Mouse (Mus musculus): ENCODE measurements around the gene Foxk2. TPM values are rescaled to one million over a fixed set of nuclear protein-coding genes. Genes with fewer than 3 reads are reported as not detected.
"Not testable (repeated sequence)": the region's sequence is repeated elsewhere in the genome, so short reads cannot be mapped to it uniquely, and the experiment has no call there.

The Foxk2 gene
- polyA plus RNA-seq, 1 experiment from 2014 or later = 20.9 TPM

- Histone ChIP-seq H3K36me3 (ENCODE audit: inconsistent target) (peaks cover 35% of the 10 kb centered on the region), H3K27ac (no peak overlapping the region), H3K79me2 (ENCODE audit: inconsistent target) (peaks cover 3% of the 10 kb centered on the region; the same call in 1 of the 2 replicates), H3K4me3 (ENCODE audit: inconsistent target) (no peak overlapping the region)
- WGBS (ENCODE audit: missing documents) = 77% methylated on average over 1 of the region's 1 CpGs
Measured at GRCm38 (mm10) chr11:121326034-121326433, 66.2 kb downstream of the Foxk2 start.

- H3K27ac ChIP-seq = no peak overlapping the region
- 92% methylated on average over 5 of the region's 5 CpGs for WGBS (ENCODE audit: missing documents)
- peaks cover 7% of the 10 kb centered on the region; the same call in 1 of the 2 replicates for H3K79me2 ChIP-seq (ENCODE audit: inconsistent target)
- no peak overlapping the region for H3K4me3 ChIP-seq (ENCODE audit: inconsistent target)
- H3K36me3 ChIP-seq (ENCODE audit: inconsistent target) = peaks cover 40% of the 10 kb centered on the region
Measured at GRCm38 (mm10) chr11:121326681-121327080, 66.9 kb downstream of the Foxk2 start.

GRCm38 (mm10) chr11:121328206-121328605 is 68.4 kb downstream of the Foxk2 start:
- Histone ChIP-seq H3K79me2 (ENCODE audit: inconsistent target) (peaks cover 13% of the 10 kb centered on the region; the same call in 1 of the 2 replicates), H3K4me3 (ENCODE audit: inconsistent target) (no peak overlapping the region), H3K27ac (no peak overlapping the region), H3K36me3 (ENCODE audit: inconsistent target) (peaks cover 50% of the 10 kb centered on the region)
- 96% methylated on average over 9 of the region's 9 CpGs for WGBS (ENCODE audit: missing documents)

GRCm38 (mm10) chr11:121328619-121329018 is 68.8 kb downstream of the Foxk2 start:
- Histone ChIP-seq H3K27ac (no peak overlapping the region), H3K79me2 (ENCODE audit: inconsistent target) (peaks cover 13% of the 10 kb centered on the region; the same call in 1 of the 2 replicates), H3K4me3 (ENCODE audit: inconsistent target) (no peak overlapping the region), H3K36me3 (ENCODE audit: inconsistent target) (peaks cover 54% of the 10 kb centered on the region)

- 91% methylated on average over 3 of the region's 3 CpGs for WGBS (ENCODE audit: missing documents)
- Histone ChIP-seq H3K4me3 (ENCODE audit: inconsistent target) (no peak overlapping the region), H3K36me3 (ENCODE audit: inconsistent target) (peaks cover 79% of the 10 kb centered on the region), H3K27ac (no peak overlapping the region), H3K79me2 (ENCODE audit: inconsistent target) (peaks cover 27% of the 10 kb centered on the region; the same call in 1 of the 2 replicates)
Measured at GRCm38 (mm10) chr11:121331641-121332040, 71.9 kb downstream of the Foxk2 start.

GRCm38 (mm10) chr11:121339647-121340046 is 79.9 kb downstream of the Foxk2 start:
- Histone ChIP-seq H3K36me3 (ENCODE audit: inconsistent target) (peaks cover 28% of the 10 kb centered on the region), H3K4me3 (ENCODE audit: inconsistent target) (no peak overlapping the region), H3K79me2 (ENCODE audit: inconsistent target) (peaks cover 70% of the 10 kb centered on the region), H3K27ac (no peak overlapping the region)
- WGBS (ENCODE audit: missing documents) = 0% methylated on average over 1 of the region's 1 CpGs

- H3K79me2 ChIP-seq (ENCODE audit: inconsistent target) = peaks cover 75% of the 10 kb centered on the region
- peaks cover 22% of the 10 kb centered on the region for H3K36me3 ChIP-seq (ENCODE audit: inconsistent target)
- H3K4me3 ChIP-seq (ENCODE audit: inconsistent target) = no peak overlapping the region
- H3K27ac ChIP-seq = no peak overlapping the region
- 7% methylated on average over 1 of the region's 1 CpGs for WGBS (ENCODE audit: missing documents)
Measured at GRCm38 (mm10) chr11:121340287-121340686, 80.5 kb downstream of the Foxk2 start.

- not testable (repeated sequence) for H3K27ac ChIP-seq; H3K4me3 ChIP-seq (ENCODE audit: inconsistent target)
- H3K36me3 ChIP-seq (ENCODE audit: inconsistent target) = peaks cover 17% of the 10 kb centered on the region; the same call in 1 of the 2 replicates
- H3K79me2 ChIP-seq (ENCODE audit: inconsistent target) = peaks cover 76% of the 10 kb centered on the region
- WGBS (ENCODE audit: missing documents) = no CpG with 5 or more reads among the region's 1 CpGs
Measured at GRCm38 (mm10) chr11:121342423-121342822, 82.6 kb downstream of the Foxk2 start.

GRCm38 (mm10) chr11:121347036-121347435 is 87.2 kb downstream of the Foxk2 start:
- WGBS (ENCODE audit: missing documents) = 81% methylated on average over 2 of the region's 2 CpGs
- peaks cover 13% of the 10 kb centered on the region; the same call in 1 of the 2 replicates for H3K36me3 ChIP-seq (ENCODE audit: inconsistent target)
- H3K79me2 ChIP-seq (ENCODE audit: inconsistent target) = peaks cover 94% of the 10 kb centered on the region

GRCm38 (mm10) chr11:121348166-121348565 is 88.4 kb downstream of the Foxk2 start:
- Histone ChIP-seq H3K27ac (no peak overlapping the region), H3K36me3 (ENCODE audit: inconsistent target) (peaks cover 13% of the 10 kb centered on the region; the same call in 1 of the 2 replicates), H3K4me3 (ENCODE audit: inconsistent target) (no peak overlapping the region), H3K79me2 (ENCODE audit: inconsistent target) (peaks cover 99% of the 10 kb centered on the region)
- WGBS (ENCODE audit: missing documents) = 82% methylated on average over 2 of the region's 2 CpGs

More at GRCm38 (mm10) chr11:121347036-121347435, 87.2 kb downstream of the Foxk2 start:
- Histone ChIP-seq H3K4me3 (ENCODE audit: inconsistent target) (no peak overlapping the region), H3K27ac (no peak overlapping the region)

GRCm38 (mm10) chr11:121348727-121349126 is 88.9 kb downstream of the Foxk2 start:
- WGBS (ENCODE audit: missing documents) = 94% methylated on average over 2 of the region's 3 CpGs
- Histone ChIP-seq H3K79me2 (ENCODE audit: inconsistent target) (peaks cover 100% of the 10 kb centered on the region), H3K36me3 (ENCODE audit: inconsistent target) (peaks cover 13% of the 10 kb centered on the region; the same call in 1 of the 2 replicates)
- H3K27ac ChIP-seq; H3K4me3 ChIP-seq (ENCODE audit: inconsistent target): not testable (repeated sequence)

GRCm38 (mm10) chr11:121353326-121354090 is 93.7 kb downstream of the Foxk2 start:
- H3K36me3 ChIP-seq (ENCODE audit: inconsistent target) = no peaks in the 10 kb centered on the region
- under 1% methylated on average over 32 of the region's 41 CpGs for WGBS (ENCODE audit: missing documents)

GRCm38 (mm10) chr11:121354091-121354707 is 94.4 kb downstream of the Foxk2 start, which contains the start of gene Wdr45b:
Gene Wdr45b (minus strand): TSS chr11:121354445.
- peak within 1 kb of the TSS; percentile 58 for H3K27ac ChIP-seq
- H3K4me3 ChIP-seq (ENCODE audit: inconsistent target) = peak within 1 kb of the TSS; percentile 78
- H3K79me2 ChIP-seq (ENCODE audit: inconsistent target) = peaks cover 49% of the 10 kb centered on the region
- 0% methylated on average over 69 of the region's 69 CpGs for WGBS (ENCODE audit: missing documents)
- no peaks in the 10 kb centered on the region for H3K36me3 ChIP-seq (ENCODE audit: inconsistent target)

More at GRCm38 (mm10) chr11:121353326-121354090, 93.7 kb downstream of the Foxk2 start:
- peak overlapping the region; percentile 78 for H3K4me3 ChIP-seq (ENCODE audit: inconsistent target)
- peaks cover 56% of the 10 kb centered on the region for H3K79me2 ChIP-seq (ENCODE audit: inconsistent target)
- H3K27ac ChIP-seq = peak overlapping the region; percentile 48
